Mouse (Mus musculus) cerebellum, adult 2 months (tissue): ENCODE measurements around the gene Cir1.

Experiments used
- CTCF ChIP-seq: fragments of 200-500 bp; IDR thresholded peaks from 2 replicates; pipeline ENCODE4 v1.5.1; 2011; ENCODE audit warnings: low read depth, mild to moderate bottlenecking, control low read depth, low read length, moderate library complexity, borderline replicate concordance; ENCODE audit not compliant: insufficient read depth
- POLR2A ChIP-seq: fragments of 200-500 bp; IDR thresholded peaks from 2 replicates; pipeline ENCODE4 v1.6.1; 2011; ENCODE audit warnings: low read length, control low read depth, borderline replicate concordance; ENCODE audit not compliant: insufficient read depth

DNA sequence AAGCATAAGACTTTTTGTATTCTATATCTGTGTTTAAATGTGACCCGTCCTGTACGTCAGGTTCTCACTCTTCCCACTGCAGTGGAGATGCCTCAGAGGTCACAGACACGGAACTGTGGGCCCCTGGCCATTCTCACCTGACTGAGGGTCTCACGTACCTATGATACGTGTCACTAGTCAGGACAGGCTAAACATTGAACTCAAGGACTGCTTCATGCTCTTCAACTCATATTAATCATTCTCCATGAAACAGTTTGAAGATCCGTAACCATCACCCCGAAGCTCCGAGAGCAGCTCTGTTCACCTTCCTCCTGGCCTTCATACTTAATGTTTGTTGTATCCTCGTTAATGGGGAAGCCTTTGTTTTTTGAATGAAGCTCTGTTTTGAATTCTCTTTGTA is 4.9 kb upstream of the Cir1 start:
- TF ChIP-seq POLR2A (no peak), CTCF (no peak)
